Mouse (Mus musculus) heart, embryonic 14.5 days (tissue): ENCODE measurements around the gene Actl6b. TPM values are rescaled to one million over a fixed set of nuclear protein-coding genes. Genes with fewer than 3 reads are reported as not detected.
"Not testable (repeated sequence)": the region's sequence is repeated elsewhere in the genome, so short reads cannot be mapped to it uniquely, and the experiment has no call there.

Experiments
- ATAC-seq: fragments of 200-750 bp; cut with Nextera tagmentation; 2 replicates; pipeline ENCODE4 v1.8.0; 2017; ENCODE audit warnings: low read depth, moderate TSS enrichment; ENCODE audit not compliant: insufficient number of reproducible peaks, insufficient read depth, low FRiP score
- H3K27ac ChIP-seq, 2 experiments: fragments of 200-500 bp in 1 of 2; fragments of 300-500 bp in 1 of 2; sonication (generic) in 1 of 2; replicated peaks in 1 of 2; 2 replicates each; pipeline ENCODE4 v1.5.1; 2012 to 2014; ENCODE audit warnings: low read depth in 2 of 2, low read length in 2 of 2, control low read depth in 1 of 2, mild to moderate bottlenecking in 1 of 2, mixed read lengths in 1 of 2; ENCODE audit not compliant: control insufficient read depth in 1 of 2, insufficient read depth in 1 of 2
- H3K27me3 ChIP-seq: fragments of 300-500 bp; sonication (generic); 2 replicates; pipeline ENCODE4 v1.6.1; 2014; ENCODE audit warnings: mild to moderate bottlenecking, low read length, control low read depth; ENCODE audit not compliant: control insufficient read depth, insufficient read depth
- H3K36me3 ChIP-seq: fragments of 300-500 bp; sonication (generic); 2 replicates; pipeline ENCODE4 v1.6.1; 2014; ENCODE audit warnings: mild to moderate bottlenecking, control low read depth, low read length, mixed read lengths; ENCODE audit not compliant: control insufficient read depth, insufficient read depth
- H3K4me1 ChIP-seq, 2 experiments: fragments of 200-500 bp in 1 of 2; fragments of 300-500 bp in 1 of 2; sonication (generic) in 1 of 2; 2 replicates each; pipeline ENCODE4 v1.6.1; 2012 to 2014; ENCODE audit warnings: low read length in 2 of 2, control low read depth in 1 of 2, mixed read lengths in 1 of 2; ENCODE audit not compliant: control insufficient read depth in 2 of 2, insufficient read depth in 2 of 2
- H3K4me2 ChIP-seq: fragments of 300-500 bp; sonication (generic); 2 replicates; pipeline ENCODE4 v1.6.1; 2014; ENCODE audit warnings: mild to moderate bottlenecking, low read length
- H3K4me3 ChIP-seq, 2 experiments: fragments of 200-500 bp in 1 of 2; fragments of 300-500 bp in 1 of 2; sonication (generic) in 1 of 2; 2 replicates each; pipeline ENCODE4 v1.5.1; 2012 to 2014; ENCODE audit warnings: low read length in 2 of 2, mild to moderate bottlenecking in 2 of 2, control low read depth in 1 of 2, low read depth in 1 of 2, moderate library complexity in 1 of 2; ENCODE audit not compliant: control insufficient read depth in 1 of 2, insufficient read depth in 1 of 2
- H3K9ac ChIP-seq: fragments of 300-500 bp; sonication (generic); 2 replicates; pipeline ENCODE4 v1.6.1; 2014; ENCODE audit warnings: mild to moderate bottlenecking, low read length
- H3K9me3 ChIP-seq: fragments of 300-500 bp; sonication (generic); 2 replicates; pipeline ENCODE4 v1.6.1; 2016; ENCODE audit warnings: low read length, control low read depth; ENCODE audit not compliant: control insufficient read depth
- WGBS: fragments of 180-500 bp; shearing (Covaris S2); extraction: QIAGEN DNeasy Blood & Tissue Kit; methylation state at CpG from one replicate; pipeline ENCODE4 v1.1.7; 2014; 5-methylcytosine and 5-hydroxymethylcytosine counted together
- polyA plus RNA-seq: library from polyadenylated mRNA; unstranded; fragments of >200 nt; fragmentation: Nextera tagmentation; extraction: Ambion mirVana; gene quantifications from 2 replicates; pipeline ENCODE4 v1.2.1, GENCODE M21; 2014

Gene Actl6b
- polyA plus RNA-seq, 1 experiment from 2014 or later: 0.31 TPM

DNA sequence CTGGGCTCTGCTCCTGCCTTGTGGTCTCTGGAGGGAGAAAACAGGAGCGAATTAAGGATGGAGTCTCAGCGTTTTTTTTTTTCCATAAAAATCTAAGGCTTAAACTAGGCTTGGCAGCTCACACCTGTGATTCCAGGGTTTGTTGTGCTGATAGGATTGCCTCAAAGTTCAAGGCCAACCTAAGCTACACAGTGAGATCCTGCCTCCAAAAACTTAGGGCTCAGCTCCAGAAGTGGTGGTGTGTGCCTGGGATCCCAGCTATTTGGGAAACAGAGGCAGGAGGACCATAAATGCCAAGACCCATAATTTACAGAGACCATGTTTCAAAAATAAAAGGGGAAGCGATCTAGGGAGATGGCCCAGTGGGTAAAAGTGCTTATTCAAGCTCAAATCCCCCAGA, 56.0 kb downstream of the Actl6b start:
- Histone ChIP-seq H3K9ac (no peak overlapping the region), H3K27me3 (no peaks in the 10 kb centered on the region), H3K4me2 (no peak overlapping the region), H3K36me3 (peaks cover 34% of the 10 kb centered on the region), H3K4me3 (no peak overlapping the region), H3K27ac (no peak overlapping the region), H3K9me3 (no peaks in the 10 kb centered on the region), H3K4me1 (peaks cover 39 to 43% of the 10 kb centered on the region in 2 experiments)
- WGBS: 76% methylated on average over 3 of the region's 3 CpGs
- no peak for ATAC-seq

DNA sequence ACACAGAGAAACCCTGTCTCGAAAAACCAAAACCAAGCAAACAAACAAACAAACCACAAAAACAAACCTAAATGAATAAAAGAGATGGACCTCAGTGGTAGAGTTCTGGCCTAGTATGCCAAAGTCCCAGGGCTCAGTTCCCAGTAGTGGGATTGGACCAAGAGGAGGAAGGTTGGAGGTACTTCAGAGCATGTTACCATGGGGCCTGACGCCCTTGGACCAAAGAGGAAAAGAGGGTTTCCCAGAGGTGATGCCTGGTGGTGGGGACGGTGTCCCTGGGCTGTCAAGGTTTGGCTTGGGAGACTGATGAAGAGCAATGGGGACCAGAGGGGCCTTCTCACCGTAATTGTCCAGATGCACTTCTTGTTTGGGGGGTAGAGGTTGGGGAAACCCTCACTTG, 56.7 kb downstream of the Actl6b start:
- Histone ChIP-seq H3K27me3 (no peaks in the 10 kb centered on the region), H3K4me2 (peak overlapping the region; percentile 63), H3K9me3 (no peaks in the 10 kb centered on the region), H3K4me1 (peaks cover 39 to 43% of the 10 kb centered on the region in 2 experiments), H3K4me3 (peak overlapping the region; percentile 34 to 45), H3K36me3 (peaks cover 28% of the 10 kb centered on the region), H3K9ac (peak overlapping the region; percentile 74), H3K27ac (peak overlapping the region; percentile 37 to 93; a peak in 3 of 4 replicates)
- WGBS: 58% methylated on average over 4 of the region's 4 CpGs
- ATAC-seq: no peak

DNA sequence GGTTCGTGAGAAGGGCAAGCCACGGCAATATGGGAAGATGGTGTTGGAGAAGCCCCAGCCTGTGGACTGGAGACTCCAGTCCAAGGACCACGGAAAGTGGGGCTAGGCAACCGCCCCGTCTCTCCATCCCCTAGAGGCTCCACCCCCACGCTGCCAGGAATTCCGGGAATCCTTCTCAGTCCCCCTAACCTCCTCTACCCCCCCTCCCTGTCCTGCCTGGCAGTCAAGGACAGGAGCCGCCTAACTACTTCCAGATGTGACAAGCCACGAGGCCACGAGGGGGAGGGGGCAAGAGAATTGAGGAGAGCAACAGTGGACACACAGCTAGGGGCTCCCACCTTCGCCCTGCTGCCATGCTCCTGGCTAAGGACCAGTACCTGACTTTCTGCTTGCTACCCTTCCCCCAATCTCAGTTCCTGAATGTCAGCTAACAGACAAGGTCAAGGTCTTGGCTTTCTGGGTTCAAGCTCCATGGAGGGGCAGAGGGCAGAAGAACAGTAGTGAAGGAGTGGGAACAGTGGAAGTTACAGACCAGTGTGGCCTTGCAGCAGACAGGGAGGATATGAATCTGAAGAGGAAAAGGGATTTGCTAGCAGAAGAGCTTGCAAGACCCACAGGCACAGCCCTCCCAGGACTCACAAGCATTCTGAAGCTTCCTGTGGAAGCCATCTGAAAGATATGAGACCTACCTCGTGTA, 57.4 kb downstream of the Actl6b start:
- Histone ChIP-seq H3K27ac (peak overlapping the region; percentile 89 to 93), H3K9ac (peak overlapping the region; percentile 74), H3K4me1 (peaks cover 39 to 43% of the 10 kb centered on the region in 2 experiments), H3K36me3 (peaks cover 22% of the 10 kb centered on the region), H3K4me2 (peak overlapping the region; percentile 63), H3K4me3 (peak overlapping the region; percentile 34 to 45), H3K9me3 (no peaks in the 10 kb centered on the region), H3K27me3 (no peaks in the 10 kb centered on the region)
- peak; percentile 37 for ATAC-seq
- WGBS: 2% methylated on average over 12 of the region's 12 CpGs

DNA sequence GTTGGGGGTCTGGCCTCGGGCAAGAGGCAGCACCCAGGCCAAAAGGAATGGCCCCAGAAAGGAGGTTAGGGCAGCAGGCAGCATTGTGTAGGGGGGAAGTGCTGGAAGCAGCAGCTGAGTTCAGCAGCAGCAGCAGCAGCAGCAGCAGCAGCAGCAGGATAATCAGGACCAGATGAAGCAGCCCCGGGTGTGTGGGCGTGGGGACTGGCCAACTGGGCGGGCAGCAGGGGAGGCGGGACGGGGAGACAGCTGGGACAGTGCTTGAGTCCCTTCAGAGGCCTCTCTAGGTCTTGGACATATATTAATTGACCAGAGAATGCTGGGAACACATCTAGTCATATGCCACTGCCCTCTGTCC, 57.9 kb downstream of the Actl6b start:
- H3K27ac ChIP-seq: peak overlapping the region; percentile 89 to 93
- peaks cover 39 to 43% of the 10 kb centered on the region in 2 experiments for H3K4me1 ChIP-seq

DNA sequence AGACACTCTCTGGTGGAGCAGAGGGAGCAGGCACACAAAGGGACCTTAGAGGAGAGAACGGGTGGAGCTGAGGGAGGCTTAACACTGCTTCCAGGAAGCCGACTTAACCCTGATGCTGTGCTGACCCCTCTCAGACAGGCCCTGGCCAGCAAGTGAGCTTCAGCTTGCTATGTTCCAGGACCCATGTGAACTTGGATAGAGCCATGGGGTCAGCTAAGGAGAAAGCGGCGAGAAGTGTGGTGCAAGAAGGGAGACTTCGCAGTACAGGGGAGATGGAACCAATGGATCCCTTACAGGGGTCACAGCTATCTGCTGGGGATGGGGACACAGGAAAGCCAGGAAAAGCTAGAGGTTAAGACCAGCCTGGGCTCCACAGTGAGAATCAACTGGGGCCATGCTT, 59.8 kb downstream of the Actl6b start:
- H3K9me3 ChIP-seq: no peaks in the 10 kb centered on the region
- no peak overlapping the region for H3K4me3 ChIP-seq
- no peak overlapping the region; the same call in 1 of the 2 replicates for H3K9ac ChIP-seq
- H3K4me1 ChIP-seq: peaks cover 39 to 41% of the 10 kb centered on the region in 2 experiments
- no peaks in the 10 kb centered on the region for H3K36me3 ChIP-seq
- WGBS: 77% methylated on average over 5 of the region's 5 CpGs
- H3K27ac ChIP-seq: 0 out of 4 replicates have a peak overlapping the region, but pooled peaks of 1 of the 2 experiments have one; percentile 33
- no peaks in the 10 kb centered on the region for H3K27me3 ChIP-seq
- no peak overlapping the region for H3K4me2 ChIP-seq
- ATAC-seq: no peak

More for the DNA sequence above, 57.9 kb downstream of the Actl6b start:
- Histone ChIP-seq H3K27me3 (no peaks in the 10 kb centered on the region), H3K4me2 (peak overlapping the region; percentile 63), H3K9me3 (no peaks in the 10 kb centered on the region), H3K36me3 (peaks cover 17% of the 10 kb centered on the region), H3K4me3 (peak overlapping the region; percentile 34 to 45), H3K9ac (peak overlapping the region; percentile 74)
- peak; percentile 44; the same call in 1 of the 2 replicates for ATAC-seq
- 3% methylated on average over 5 of the region's 6 CpGs for WGBS

DNA sequence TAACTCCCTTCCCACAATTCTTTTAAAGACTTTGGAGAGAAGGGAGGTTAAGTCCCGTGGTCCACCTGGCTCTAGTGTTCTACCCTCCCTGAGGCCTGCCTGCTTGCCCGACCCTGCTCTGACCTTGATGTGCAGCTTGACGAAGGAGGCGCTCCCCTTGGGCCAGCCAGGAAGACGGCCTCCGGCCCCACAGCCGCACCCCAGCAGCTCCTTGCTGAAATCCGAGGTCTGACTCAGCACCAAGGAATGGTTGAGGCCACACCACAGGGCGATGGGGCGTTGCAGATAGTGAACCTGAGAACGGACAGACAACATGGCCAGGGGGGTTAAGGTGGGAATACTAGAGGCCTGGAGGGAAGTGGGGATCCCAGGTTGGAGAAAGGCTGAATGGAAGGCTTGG, 60.2 kb downstream of the Actl6b start, which contains the start of gene Pcolce:
Pcolce (minus strand) TSS at position 235 of the 400 bp plus-strand sequence.
- H3K9me3 ChIP-seq: no peaks in the 10 kb centered on the region
- no peak within 1 kb of the TSS; the same call in 1 of the 2 replicates for H3K9ac ChIP-seq
- H3K4me1 ChIP-seq: peaks cover 34 to 36% of the 10 kb centered on the region in 2 experiments
- no peak within 1 kb of the TSS for H3K4me3 ChIP-seq
- no peak within 1 kb of the TSS for H3K4me2 ChIP-seq
- no peaks in the 10 kb centered on the region for H3K27me3 ChIP-seq
- WGBS: 26% methylated on average over 11 of the region's 11 CpGs
- no peaks in the 10 kb centered on the region for H3K36me3 ChIP-seq
- ATAC-seq: no peak
- peak within 1 kb of the TSS; percentile 31 to 33; a peak in 2 of 4 replicates for H3K27ac ChIP-seq

DNA sequence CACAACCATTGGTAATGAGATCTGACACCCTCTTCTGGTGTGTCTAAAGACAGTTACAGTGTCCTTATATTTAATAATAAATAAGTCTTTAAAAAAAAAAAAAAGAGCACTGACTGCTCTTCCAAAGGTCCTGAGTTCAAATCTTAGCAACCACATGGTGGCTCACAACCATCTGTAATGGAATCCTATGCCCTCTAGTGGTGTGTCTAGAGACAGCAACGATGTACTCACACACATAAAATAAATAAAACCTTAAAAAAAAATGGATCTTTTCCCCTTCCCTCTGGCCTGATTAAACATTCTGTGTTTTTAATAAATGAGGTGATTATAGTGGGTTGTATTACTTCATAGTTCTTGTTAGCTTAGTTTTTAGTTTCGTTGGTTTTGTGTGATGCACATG, 61.6 kb downstream of the Actl6b start:
- H3K27me3 ChIP-seq, H3K9me3 ChIP-seq, H3K4me3 ChIP-seq, ATAC-seq, H3K9ac ChIP-seq, H3K27ac ChIP-seq, H3K36me3 ChIP-seq, H3K4me2 ChIP-seq: not testable (repeated sequence)
- WGBS: 91% methylated on average over 2 of the region's 2 CpGs
- H3K4me1 ChIP-seq: peaks cover 29 to 31% of the 10 kb centered on the region in 2 experiments
